Mouse (Mus musculus) olfactory bulb, adult 2 months (tissue): ENCODE data around the gene Cog5.

ENCODE experiments used
- CTCF ChIP-seq: fragments of 200-500 bp; IDR thresholded peaks from 2 replicates; pipeline ENCODE4 v1.5.1; 2012; ENCODE audit warnings: low read depth, mild to moderate bottlenecking, low read length, moderate library complexity; ENCODE audit not compliant: insufficient read depth
- POLR2A ChIP-seq: fragments of 200-500 bp; IDR thresholded peaks from 2 replicates; pipeline ENCODE4 v1.6.1; 2012; ENCODE audit warnings: mild to moderate bottlenecking, low read depth, low read length, moderate library complexity; ENCODE audit not compliant: insufficient read depth

DNA sequence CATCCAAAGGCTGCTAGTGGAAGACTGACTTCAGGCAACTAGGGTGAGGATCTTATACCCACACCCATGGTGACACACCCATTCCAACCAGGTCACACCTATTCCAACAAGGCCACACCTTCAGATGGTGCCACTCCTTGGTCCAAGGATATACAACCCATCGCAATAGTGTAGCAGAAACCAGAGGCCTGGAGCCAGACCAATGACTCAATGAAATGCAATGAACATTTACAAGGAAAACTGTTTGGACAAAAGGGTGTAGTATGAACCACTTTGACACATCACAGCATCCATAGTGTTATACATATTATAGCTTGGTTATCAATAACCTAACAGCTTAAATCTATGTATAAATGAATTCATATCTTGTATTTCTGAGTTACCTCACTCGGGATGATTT is 194.9 kb downstream of the Cog5 start:
- no peak for TF ChIP-seq POLR2A
- no peak for TF ChIP-seq CTCF
